Mouse (Mus musculus) C2C12 (cell line): Measurements from ENCODE around the gene Lsm14a. TPM values are rescaled to one million over a fixed set of nuclear protein-coding genes. Genes with fewer than 3 reads are reported as not detected.

Source experiments
- H3K27me3 ChIP-seq: one replicate; pipeline ENCODE4 v1.6.1; 2011; ENCODE audit not compliant: control insufficient read depth, insufficient read depth, insufficient read length
- H3K36me3 ChIP-seq: one replicate; pipeline ENCODE4 v1.6.1; 2011; ENCODE audit not compliant: control insufficient read depth, insufficient read depth
- H3K4me3 ChIP-seq: one replicate; pipeline ENCODE4 v1.5.1; 2011; ENCODE audit warnings: mild to moderate bottlenecking, control low read depth; ENCODE audit not compliant: poor library complexity, insufficient read depth, severe bottlenecking
- H3K79me2 ChIP-seq: one replicate; pipeline ENCODE4 v1.6.1; 2011; ENCODE audit not compliant: control insufficient read depth, insufficient read depth
- H3K79me3 ChIP-seq: one replicate; pipeline ENCODE4 v1.6.1; 2011; ENCODE audit warnings: low read depth, control low read depth
- H3ac ChIP-seq: one replicate; pipeline ENCODE3; 2011; ENCODE audit warnings: low read depth; ENCODE audit not compliant: control insufficient read depth, insufficient read length
- CEBPB ChIP-seq: IDR thresholded peaks from one replicate; pipeline ENCODE4 v1.6.1; 2011; ENCODE audit warnings: low read depth, mild to moderate bottlenecking, control low read depth, moderate library complexity
- CTCF ChIP-seq: IDR thresholded peaks from one replicate; pipeline ENCODE4 v1.5.1; 2011; ENCODE audit not compliant: control insufficient read depth, insufficient read depth, insufficient read length
- FOSL1 ChIP-seq: IDR thresholded peaks from one replicate; pipeline ENCODE4 v1.8.0; 2011; ENCODE audit warnings: mild to moderate bottlenecking, low read length; ENCODE audit not compliant: poor library complexity, insufficient read depth, severe bottlenecking
- MAX ChIP-seq: IDR thresholded peaks from one replicate; pipeline ENCODE4 v1.6.1; 2011; ENCODE audit warnings: mild to moderate bottlenecking, control low read depth
- MYOD1 ChIP-seq: IDR thresholded peaks from one replicate; pipeline ENCODE4 v1.6.1; 2011; ENCODE audit warnings: low read depth; ENCODE audit not compliant: control insufficient read depth, insufficient read length
- MYOG ChIP-seq: IDR thresholded peaks from one replicate; pipeline ENCODE4 v1.6.1; 2011; ENCODE audit not compliant: control insufficient read depth, insufficient read length; ENCODE audit errors: extremely low read depth
- USF1 ChIP-seq: IDR thresholded peaks from one replicate; pipeline ENCODE4 v1.6.1; 2011; ENCODE audit warnings: low read depth, mild to moderate bottlenecking, control low read depth, moderate library complexity
- long read RNA-seq, 2 experiments: library from polyadenylated mRNA; unstranded; transcript quantifications; one replicate each; pipeline ENCODE4 v2.0.0; 2019 to 2020
- polyA plus RNA-seq: library from polyadenylated mRNA; unstranded; fragments of >200 nt; fragmentation: generic; extraction: Trizol; gene quantifications from one replicate; pipeline ENCODE4 v1.2.1, GENCODE M21; 2012; ENCODE audit warnings: missing spikeins

The Lsm14a gene
- 41.9 TPM for polyA plus RNA-seq
- long read RNA-seq, experiment 1, transcript Lsm14a-201 (11 exons, 2,944 nt): major isoform, 7 of 19 reads
- long read RNA-seq, experiment 1, partial matches to known transcripts: 4 of 19 reads
- long read RNA-seq, experiment 1, other reads (novel, unspliced or antisense): 8 of 19 reads
- long read RNA-seq, experiment 2, transcript Lsm14a-201 (11 exons, 2,944 nt): major isoform, 14 of 31 reads
- long read RNA-seq, experiment 2, partial matches to known transcripts: 3 of 31 reads
- long read RNA-seq, experiment 2, other reads (novel, unspliced or antisense): 14 of 31 reads

DNA sequence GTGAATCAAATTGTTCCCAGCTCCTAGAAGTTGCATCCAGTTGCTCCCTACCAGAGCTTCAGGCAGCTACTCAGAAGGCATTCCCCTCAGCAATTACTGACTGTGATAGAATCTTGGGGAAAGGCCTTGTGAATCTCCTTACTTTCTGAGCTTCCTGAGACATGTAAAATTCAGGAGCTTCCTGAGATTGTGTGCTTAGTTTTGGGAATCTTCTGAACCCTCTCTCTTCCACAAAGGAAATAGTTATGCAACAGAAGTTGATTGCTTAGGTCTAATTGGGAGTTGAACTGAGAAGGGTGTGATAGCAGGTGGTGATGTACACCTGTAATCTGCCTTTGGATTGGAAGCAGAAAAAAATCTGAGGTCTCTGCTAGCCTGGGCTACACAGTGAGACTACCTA, at the start of gene Lsm14a:
Gene Lsm14a, minus strand, starts transcription at position 101 of the 400 bp plus-strand sequence.
- Histone ChIP-seq H3ac (no peak within 1 kb of the TSS), H3K4me3 (no peak within 1 kb of the TSS), H3K79me3 (peaks cover 8% of the 10 kb centered on the region), H3K27me3 (no peaks in the 10 kb centered on the region), H3K36me3 (peaks cover 2% of the 10 kb centered on the region), H3K79me2 (peaks cover 21% of the 10 kb centered on the region)
- TF ChIP-seq CTCF (no peak), USF1 (no peak), FOSL1 (no peak), CEBPB (no peak), MYOG (no peak), MYOD1 (no peak)

- TF ChIP-seq CTCF (no peak), USF1 (no peak), MAX (no peak), FOSL1 (no peak), MYOG (no peak), CEBPB (no peak), MYOD1 (no peak)
- Histone ChIP-seq H3K27me3 (peaks cover 14% of the 10 kb centered on the region), H3ac (no peak overlapping the region), H3K4me3 (no peak overlapping the region), H3K79me3 (no peaks in the 10 kb centered on the region), H3K36me3 (no peaks in the 10 kb centered on the region), H3K79me2 (no peaks in the 10 kb centered on the region)
Measured at GRCm38 (mm10) chr7:34438903-34439302, 45.8 kb upstream of the Lsm14a start.

DNA sequence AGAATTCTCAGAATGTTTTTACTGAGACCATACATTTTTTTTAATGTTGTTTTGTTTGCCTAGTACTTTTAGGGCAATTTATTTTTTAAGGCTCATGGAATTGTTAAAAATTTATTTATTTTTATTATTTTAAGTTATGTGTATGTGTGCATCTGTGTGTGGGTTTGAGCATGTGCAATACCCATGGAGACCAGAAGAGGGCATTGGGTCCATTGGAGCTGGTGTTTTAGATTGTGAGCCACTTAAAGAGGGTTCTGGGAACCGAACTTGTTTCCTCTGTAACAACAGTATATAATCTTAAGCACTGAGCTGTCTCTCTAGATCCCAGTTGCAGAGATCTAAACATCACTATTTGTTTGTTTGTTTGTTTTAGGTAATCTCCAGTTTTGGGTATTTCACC, 40.5 kb upstream of the Lsm14a start:
- TF ChIP-seq CTCF (no peak), FOSL1 (no peak), MYOD1 (no peak), CEBPB (no peak), MAX (no peak), USF1 (no peak), MYOG (no peak)
- H3K36me3 ChIP-seq: no peaks in the 10 kb centered on the region
- H3K4me3 ChIP-seq: no peak overlapping the region
- H3ac ChIP-seq: no peak overlapping the region
- H3K27me3 ChIP-seq: peaks cover 5% of the 10 kb centered on the region
- no peaks in the 10 kb centered on the region for H3K79me2 ChIP-seq
- no peaks in the 10 kb centered on the region for H3K79me3 ChIP-seq

DNA sequence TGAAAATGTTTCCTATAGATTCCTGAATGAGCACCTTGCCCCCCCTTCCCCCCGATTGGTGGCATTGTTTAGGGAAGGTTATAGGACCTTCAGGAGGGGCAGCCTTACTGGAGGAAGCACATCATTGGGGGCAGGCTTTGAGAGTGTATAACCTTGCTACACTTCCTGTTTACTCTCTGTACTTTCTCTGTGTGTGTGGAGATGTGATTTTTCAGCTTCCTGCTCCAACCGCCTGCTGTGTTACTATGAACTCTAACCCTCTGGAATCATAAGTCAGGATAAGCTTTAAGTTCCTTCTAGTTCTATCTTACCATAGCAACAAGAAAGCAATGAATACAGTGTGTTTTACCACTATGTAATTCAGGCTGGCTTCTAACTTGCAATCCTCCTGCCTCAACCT, 28.1 kb upstream of the Lsm14a start:
- Histone ChIP-seq H3K79me3 (no peaks in the 10 kb centered on the region), H3K79me2 (no peaks in the 10 kb centered on the region), H3K4me3 (no peak overlapping the region), H3ac (no peak overlapping the region), H3K27me3 (peaks cover 3% of the 10 kb centered on the region), H3K36me3 (no peaks in the 10 kb centered on the region)
- no peak for TF ChIP-seq USF1
- no peak for TF ChIP-seq MYOD1
- no peak for TF ChIP-seq MYOG
- no peak for TF ChIP-seq CTCF
- no peak for TF ChIP-seq MAX

GRCm38 (mm10) chr7:34407492-34407891, 14.4 kb upstream of the Lsm14a start:
- no peaks in the 10 kb centered on the region for H3K79me3 ChIP-seq
- no peak overlapping the region for H3ac ChIP-seq
- no peaks in the 10 kb centered on the region for H3K79me2 ChIP-seq
- H3K4me3 ChIP-seq: no peak overlapping the region
- TF ChIP-seq MYOG (no peak), USF1 (no peak), CTCF (peak; percentile 28)
- H3K36me3 ChIP-seq: no peaks in the 10 kb centered on the region
- H3K27me3 ChIP-seq: peaks cover 11% of the 10 kb centered on the region

GRCm38 (mm10) chr7:34403876-34404275, 10.8 kb upstream of the Lsm14a start:
- peaks cover 3% of the 10 kb centered on the region for H3K27me3 ChIP-seq

More at GRCm38 (mm10) chr7:34403876-34404275, 10.8 kb upstream of the Lsm14a start:
- H3K79me2 ChIP-seq: no peaks in the 10 kb centered on the region
- TF ChIP-seq CEBPB (no peak), FOSL1 (no peak), MAX (no peak), MYOD1 (no peak), MYOG (no peak), CTCF (no peak), USF1 (no peak)
- H3K79me3 ChIP-seq: no peaks in the 10 kb centered on the region
- H3K4me3 ChIP-seq: no peak overlapping the region
- no peaks in the 10 kb centered on the region for H3K36me3 ChIP-seq
- H3ac ChIP-seq: no peak overlapping the region
